In genomic region chr14:73116301-73116700, GRCm38 (mm10) we compare ENCODE assay signal across 13 mouse cellular contexts. TPM values are rescaled to one million over a fixed set of nuclear protein-coding genes. Genes with fewer than 3 reads are reported as not detected.
DNase-seq lines count a peak whose midpoint lies in the region; ATAC-seq and TF ChIP-seq lines count a peak whose summit lies in the region.
"Had no signal": no experiment of that assay in that cellular context is flagged by ENCODE, and none has a peak within 500 bp of the region (broad histone marks: within the 10 kb centered on the region; RNA-seq: fewer than 3 reads in every experiment).

No protein-coding gene starts in this region.

- no peak overlapping the region for H3K4me3 ChIP-seq in heart, embryonic 15.5 days
- H3K4me3 ChIP-seq in CH12.LX (replicated peaks in 1 of 3; ENCODE audit: low read depth in 2 of 3, low read length in 2 of 3, poor library complexity in 1 of 3) = no peak overlapping the region
- no peak overlapping the region for H3K4me3 ChIP-seq in limb, embryonic 10.5 days
- H3K4me3 ChIP-seq in kidney, embryonic 14.5 days (ENCODE audit: low read length) = no peak overlapping the region
- H3K4me3 ChIP-seq: midbrain, embryonic 13.5 days; neural tube, embryonic 12.5 days; stomach, embryonic 15.5 days had no signal

- TF ChIP-seq CTCF in CH12.LX (conservative IDR thresholded peaks at IDR 0.05 in 1 of 2, IDR thresholded peaks at IDR 0.05 in 1 of 2; ENCODE audit: low read depth in 2 of 2, low read length in 2 of 2) = no peak

- H3K4me2 ChIP-seq in heart, embryonic 15.5 days = no peak overlapping the region
- H3K4me2 ChIP-seq in CH12.LX (ENCODE audit: insufficient read depth, low read depth, poor library complexity, severe bottlenecking) = peak overlapping the region; percentile 85
- H3K4me2 ChIP-seq in kidney, embryonic 14.5 days (replicated peaks; ENCODE audit: low read depth, low read length) = no peak overlapping the region
- H3K4me2 ChIP-seq: midbrain, embryonic 13.5 days; neural tube, embryonic 12.5 days had no signal

- TF ChIP-seq EP300 in CH12.LX (IDR thresholded peaks at IDR 0.05; ENCODE audit: low read length) = no peak

- no peak overlapping the region for H3K9ac ChIP-seq in heart, embryonic 15.5 days
- 0 out of 2 replicates have a peak overlapping the region, but pooled peaks have one; percentile 69 for H3K9ac ChIP-seq in CH12.LX (ENCODE audit: insufficient read depth, low read depth)
- no peak overlapping the region for H3K9ac ChIP-seq in kidney, embryonic 14.5 days (ENCODE audit: low read depth, low read length)
- H3K9ac ChIP-seq: liver, embryonic 14.5 days; midbrain, embryonic 13.5 days; neural tube, embryonic 12.5 days; stomach, embryonic 15.5 days had no signal

- in situ Hi-C loops in CH12.LX (cut with MboI; ENCODE audit: low pct_ligation_motif_present, low pct_unique_long_range_greater_than_20kb, low sequenced_read_pairs) = loop anchor here (25.0 kb wide), 1 partner anchor 321 kb away; no protein-coding TSS in a partner anchor

- no peak for ATAC-seq in heart, embryonic 15.5 days (replicated peaks; ENCODE audit: insufficient number of reproducible peaks, insufficient read depth, low FRiP score, low read depth)
- ATAC-seq in kidney, embryonic 14.5 days (ENCODE audit: low FRiP score, low TSS enrichment) = no peak
- ATAC-seq: hindbrain, embryonic 16.5 days; midbrain, embryonic 13.5 days had no signal

- H3K27ac ChIP-seq in heart, embryonic 15.5 days = 0 out of 2 replicates have a peak overlapping the region, but pooled peaks have one; percentile 38
- no peak overlapping the region for H3K27ac ChIP-seq in CH12.LX (ENCODE audit: insufficient read depth, low read depth)
- no peak overlapping the region for H3K27ac ChIP-seq in limb, embryonic 10.5 days
- H3K27ac ChIP-seq in kidney, embryonic 14.5 days (ENCODE audit: low read depth, low read length) = no peak overlapping the region
- H3K27ac ChIP-seq: liver, embryonic 14.5 days; midbrain, embryonic 13.5 days; neural tube, embryonic 12.5 days; stomach, embryonic 15.5 days had no signal

- no peaks in the 10 kb centered on the region for H3K36me3 ChIP-seq in heart, embryonic 15.5 days
- H3K36me3 ChIP-seq in CH12.LX (replicated peaks in 1 of 2; ENCODE audit: control insufficient read depth in 1 of 2, insufficient read depth in 1 of 2, low read length in 1 of 2) = no peaks in the 10 kb centered on the region
- no peaks in the 10 kb centered on the region for H3K36me3 ChIP-seq in limb, embryonic 10.5 days
- H3K36me3 ChIP-seq in kidney, embryonic 14.5 days (ENCODE audit: control insufficient read depth, insufficient read depth, low read length) = no peaks in the 10 kb centered on the region
- H3K36me3 ChIP-seq: midbrain, embryonic 13.5 days; neural tube, embryonic 12.5 days; stomach, embryonic 15.5 days had no signal

- no peak for DNase-seq in heart, postnatal 14 days
- DNase-seq in CH12.LX (ENCODE audit: extremely low read depth) = no peak
- peak; percentile 25 for DNase-seq in limb, embryonic 10.5 days (ENCODE audit: low spot score)
- peak; percentile 62 to 66 for DNase-seq in thymus, postnatal 10 days (ENCODE audit: low spot score in 2 of 2)
- no peak for DNase-seq in testis, postnatal 14 days (ENCODE audit: low spot score)
- no peak for DNase-seq in cerebellum, adult 9-10 months

- no peaks in the 10 kb centered on the region for H3K27me3 ChIP-seq in heart, embryonic 15.5 days
- peaks cover 4% of the 10 kb centered on the region for H3K27me3 ChIP-seq in CH12.LX (replicated peaks)
- H3K27me3 ChIP-seq in limb, embryonic 10.5 days (ENCODE audit: low read depth, poor library complexity, severe bottlenecking) = no peaks in the 10 kb centered on the region
- no peaks in the 10 kb centered on the region for H3K27me3 ChIP-seq in kidney, embryonic 14.5 days (ENCODE audit: control insufficient read depth, insufficient read depth, low read length)
- H3K27me3 ChIP-seq: midbrain, embryonic 13.5 days; neural tube, embryonic 12.5 days; stomach, embryonic 15.5 days had no signal

- no peaks in the 10 kb centered on the region for H3K79me2 ChIP-seq in CH12.LX (replicated peaks; ENCODE audit: control insufficient read depth, extremely low read depth, insufficient read depth, poor library complexity, severe bottlenecking)

- H3K4me1 ChIP-seq in heart, embryonic 15.5 days (replicated peaks) = 0 out of 2 replicates have a peak, but pooled peaks cover 5% of the 10 kb centered on the region
- peaks cover 18 to 49% of the 10 kb centered on the region in 2 experiments for H3K4me1 ChIP-seq in CH12.LX (ENCODE audit: control insufficient read depth in 1 of 2, insufficient read depth in 2 of 2)
- peaks cover 42% of the 10 kb centered on the region for H3K4me1 ChIP-seq in limb, embryonic 10.5 days
- H3K4me1 ChIP-seq in kidney, embryonic 14.5 days (ENCODE audit: control insufficient read depth, insufficient read depth, low read length) = no peaks in the 10 kb centered on the region
- H3K4me1 ChIP-seq: neural tube, embryonic 12.5 days had no signal

- intact Hi-C loops in heart, postnatal 14 days (cut with DNase I) = loop anchor here (2.0 to 5.0 kb wide), 2 partner anchors 26 to 141 kb away; no protein-coding TSS in a partner anchor

- TF ChIP-seq RAD21 in CH12.LX (IDR thresholded peaks at IDR 0.05; ENCODE audit: low read depth, low read length) = no peak

- TF ChIP-seq POLR2A in CH12.LX (IDR thresholded peaks at IDR 0.05; ENCODE audit: low read depth, low read length) = no peak

- dilution Hi-C loops in CH12.LX (cut with MboI; ENCODE audit: extremely low pct_ligation_motif_present, extremely low pct_unique_long_range_greater_than_20kb, low sequenced_read_pairs) = no loop called here

- WGBS in heart, embryonic 15.5 days = 65% methylated on average over 2 of the region's 2 CpGs
- WGBS in limb, embryonic 10.5 days = 84% methylated on average over 2 of the region's 2 CpGs
- WGBS in kidney, embryonic 14.5 days = 87% methylated on average over 2 of the region's 2 CpGs

- H3K9me3 ChIP-seq in heart, embryonic 15.5 days (replicated peaks) = no peaks in the 10 kb centered on the region
- H3K9me3 ChIP-seq in CH12.LX (replicated peaks; ENCODE audit: low read length) = peaks cover 6% of the 10 kb centered on the region
- no peaks in the 10 kb centered on the region for H3K9me3 ChIP-seq in limb, embryonic 10.5 days (replicated peaks)
- no peaks in the 10 kb centered on the region for H3K9me3 ChIP-seq in kidney, embryonic 14.5 days (ENCODE audit: control insufficient read depth, low read length)
- H3K9me3 ChIP-seq: midbrain, embryonic 13.5 days; neural tube, embryonic 12.5 days; stomach, embryonic 15.5 days had no signal

TF ChIP-seq in CH12.LX, 34 proteins besides CTCF, POLR2A, EP300 and RAD21:
- TF ChIP-seq ZMIZ1 (IDR thresholded peaks at IDR 0.05; ENCODE audit: low read depth, low read length) (no peak), ZKSCAN1 (IDR thresholded peaks at IDR 0.05; ENCODE audit: borderline replicate concordance, low read depth, low read length) (no peak), BHLHE40 (IDR thresholded peaks at IDR 0.05; ENCODE audit: low read depth, low read length) (no peak), RCOR1 (conservative IDR thresholded peaks at IDR 0.05; ENCODE audit: low read depth, low read length) (no peak), ZC3H11A (IDR thresholded peaks at IDR 0.05; ENCODE audit: low read depth, low read length) (no peak), TCF12 (IDR thresholded peaks at IDR 0.05; ENCODE audit: low read depth, low read length) (no peak)

RNA-seq across cellular contexts. Expression of gene Rcbtb2, which starts 6.5 kb away (rescaled TPM):
- 62.0 and 68.1 TPM in 2 replicates for polyA plus RNA-seq in heart, embryonic 15.5 days (2015; fragmentation: Nextera tagmentation; extraction: Ambion mirVana)
- total RNA-seq in heart, postnatal 14 days (2021) = 10 to 100 TPM; 29.3 to 29.4 TPM
- total RNA-seq in CH12.LX (2012; rRNA removed) (36.9 and 40.2 TPM in 2 replicates), CH12.LX (2014; rRNA removed) (47.6 and 49.0 TPM in 2 replicates)
- polyA plus RNA-seq in CH12.LX (2012; ENCODE audit: insufficient read length, low read depth) = 31.7 and 34.1 TPM in 2 replicates
- 202 and 208 TPM in 2 replicates for polyA plus RNA-seq in limb, embryonic 10.5 days (2016; fragmentation: Nextera tagmentation; extraction: Ambion mirVana)
- polyA plus RNA-seq in kidney, embryonic 14.5 days (2014; fragmentation: Nextera tagmentation; extraction: Ambion mirVana) = 116 and 136 TPM in 2 replicates

Comparison
In these comparisons a context has a peak if more than half of its experiments do, and no peak if none do; other contexts are left out.
1. DNase-seq: peak in limb, embryonic 10.5 days (single experiment) and thymus, postnatal 10 days (2 of 2); none in heart, postnatal 14 days (0 of 2), CH12.LX (single experiment), testis, postnatal 14 days (single experiment) and cerebellum, adult 9-10 months (single experiment).